Mouse (Mus musculus): ENCODE data around the gene Tor1aip2.

The Tor1aip2 gene

DNA sequence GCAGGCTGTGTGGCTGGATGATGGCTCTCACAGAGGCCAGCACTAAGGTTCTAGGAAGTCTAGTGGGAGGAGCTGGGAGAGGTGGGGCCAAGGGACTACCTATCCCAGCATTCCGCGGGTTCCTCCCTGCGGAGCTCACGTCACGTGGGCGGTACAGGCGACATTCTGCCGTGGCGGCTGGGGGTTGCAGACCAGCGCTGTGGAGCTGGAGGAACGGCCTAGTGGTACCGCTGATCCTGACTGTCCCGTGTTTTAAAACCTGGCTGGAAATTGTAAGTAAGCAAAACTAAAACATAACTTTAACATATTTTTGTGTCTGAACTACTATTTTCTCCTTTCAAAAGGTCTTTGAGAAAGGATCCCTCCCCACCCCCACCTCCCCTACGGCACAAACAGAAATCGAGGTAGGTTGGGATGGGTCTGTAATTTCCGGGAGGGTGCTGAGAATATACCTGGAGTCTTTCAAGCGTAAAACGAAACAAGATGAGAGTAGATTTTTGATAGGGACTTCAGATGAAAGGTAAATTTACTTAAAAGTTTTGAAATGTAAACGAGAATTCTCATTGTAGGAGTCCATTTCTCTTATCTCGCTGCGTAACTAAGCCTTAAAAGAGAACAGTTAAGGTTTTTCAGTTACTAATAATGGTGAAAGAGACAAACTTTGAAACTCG, 5.7 kb downstream of the Tor1aip2 start:
- DNase-seq (ENCODE audit: extremely low read depth, low read depth): peak; percentile 92

DNA sequence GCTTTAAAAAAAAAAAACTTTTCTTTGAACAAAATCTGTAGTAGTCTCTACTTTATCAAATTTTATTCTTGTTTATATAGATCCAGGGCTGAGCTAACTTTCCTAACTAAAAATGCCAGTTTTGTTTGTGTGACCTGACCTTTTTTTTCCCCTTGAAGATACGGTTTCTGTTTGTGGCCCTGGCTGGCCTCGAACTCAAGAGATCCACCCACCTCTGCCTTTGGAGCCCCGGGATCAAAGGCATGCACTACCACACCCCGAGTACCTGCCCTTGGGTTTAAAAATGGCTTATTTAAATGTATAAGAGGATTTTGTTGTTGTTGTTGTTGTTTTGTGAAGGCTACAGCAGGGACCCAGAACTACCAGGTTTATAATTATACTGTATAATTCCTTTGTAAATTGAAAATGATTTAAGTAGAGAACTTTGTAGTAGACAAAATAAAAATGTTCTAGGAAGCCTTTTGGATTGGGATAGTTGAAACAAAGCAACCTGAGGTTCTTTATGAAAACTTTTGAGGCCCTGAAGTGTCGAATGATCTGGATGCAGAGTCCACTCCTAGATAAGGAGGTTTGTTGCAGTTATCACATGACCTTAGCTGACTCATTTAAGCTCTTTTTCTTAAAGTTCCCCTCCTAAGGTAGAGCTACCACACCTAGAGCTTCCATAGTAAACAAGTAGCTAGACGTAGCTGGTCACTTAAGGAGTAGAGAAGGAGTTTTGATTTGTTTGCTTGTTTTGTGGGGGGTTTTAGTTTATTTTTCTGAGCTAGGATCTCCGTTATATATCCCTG, 6.4 kb downstream of the Tor1aip2 start:
- no peak for DNase-seq (ENCODE audit: extremely low read depth, low read depth)

DNA sequence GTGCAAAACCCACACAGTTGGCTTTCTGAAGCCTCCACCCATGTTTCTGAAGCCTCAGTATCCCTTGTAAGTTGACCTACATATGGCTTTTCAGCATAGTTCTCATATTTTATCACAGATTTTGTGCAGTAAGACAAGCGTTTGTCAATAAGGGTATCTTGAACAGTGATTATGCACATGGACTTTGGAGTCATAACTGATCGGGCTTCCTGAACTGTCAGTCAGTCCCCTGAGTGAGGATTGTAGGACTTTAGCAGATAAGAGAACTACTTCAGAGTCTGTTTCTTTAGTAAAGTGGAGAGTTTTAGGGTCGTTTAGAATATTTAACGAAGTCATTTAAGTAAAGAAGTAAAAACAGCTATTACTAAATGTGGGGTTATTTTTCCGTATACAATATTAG, 7.3 kb downstream of the Tor1aip2 start:
- DNase-seq (ENCODE audit: extremely low read depth, low read depth): no peak

- peak; percentile 44 for DNase-seq (ENCODE audit: extremely low read depth, low read depth)
Measured at GRCm38 (mm10) chr1:156043027-156043426, 7.8 kb downstream of the Tor1aip2 start.

DNA sequence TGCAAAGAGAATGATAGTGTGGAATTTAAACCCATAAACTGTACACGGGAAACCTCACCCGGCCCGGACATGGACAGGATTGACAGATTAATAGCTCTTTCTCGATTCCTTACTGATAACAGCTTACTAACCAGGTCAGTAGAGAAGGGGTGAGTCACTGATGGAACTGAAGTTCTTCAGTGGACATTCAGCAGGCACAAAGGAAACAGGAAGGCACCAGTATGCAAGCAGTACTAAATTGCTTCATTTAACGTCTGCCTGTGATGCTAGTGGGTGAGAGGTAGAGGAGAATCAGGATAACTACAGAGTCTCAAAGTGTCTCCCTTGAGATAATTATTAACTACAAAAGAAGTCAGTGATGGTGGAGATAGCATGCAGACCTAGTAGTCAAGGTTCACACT, 9.0 kb downstream of the Tor1aip2 start:
- DNase-seq (ENCODE audit: extremely low read depth, low read depth): no peak

- no peak for DNase-seq (ENCODE audit: extremely low read depth, low read depth)
Measured at GRCm38 (mm10) chr1:156046688-156047087, 11.5 kb downstream of the Tor1aip2 start.

- DNase-seq (ENCODE audit: extremely low read depth, low read depth): no peak
Measured at GRCm38 (mm10) chr1:156058207-156058606, 23.0 kb downstream of the Tor1aip2 start.

DNA sequence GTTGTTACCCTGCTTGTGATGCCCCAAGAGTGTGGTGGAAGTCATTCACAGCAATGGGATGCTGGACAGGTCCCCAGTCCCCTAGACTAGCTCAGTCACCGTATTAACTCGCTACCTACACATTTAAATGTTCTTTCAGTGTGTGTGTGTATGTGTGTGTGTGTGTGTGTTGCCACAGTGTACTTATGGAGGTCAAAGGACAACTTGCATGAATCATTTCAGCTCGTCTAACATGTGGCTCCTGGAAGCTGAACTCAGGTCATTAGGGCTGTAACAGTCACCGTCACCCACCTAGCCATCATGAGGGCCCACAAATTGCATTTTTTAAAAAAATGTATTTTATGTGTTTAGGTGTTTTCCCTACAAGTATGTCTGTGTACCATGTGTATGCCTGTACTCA, 27.0 kb downstream of the Tor1aip2 start:
- no peak for DNase-seq (ENCODE audit: extremely low read depth, low read depth)

DNA sequence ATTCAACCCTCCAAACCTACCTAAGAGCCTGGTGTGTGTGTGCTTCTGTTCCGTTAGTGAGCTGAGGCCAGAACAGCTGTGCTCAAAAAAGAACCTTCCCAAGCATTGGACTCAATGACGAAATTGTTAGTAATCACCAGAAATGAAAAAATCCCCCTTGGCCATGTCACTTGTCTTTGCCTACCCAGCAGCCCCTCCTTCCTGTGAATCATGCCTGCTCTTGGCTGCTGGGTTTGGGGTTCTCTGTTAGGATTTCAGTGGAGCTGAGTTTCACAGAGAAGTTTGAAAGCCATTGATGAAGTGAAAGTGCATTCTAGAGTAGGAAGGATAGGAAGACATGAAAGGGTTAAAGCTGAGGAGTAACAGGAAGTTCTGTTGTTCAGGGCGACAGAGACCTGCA, 30.9 kb downstream of the Tor1aip2 start:
- DNase-seq (ENCODE audit: extremely low read depth, low read depth): no peak

DNA sequence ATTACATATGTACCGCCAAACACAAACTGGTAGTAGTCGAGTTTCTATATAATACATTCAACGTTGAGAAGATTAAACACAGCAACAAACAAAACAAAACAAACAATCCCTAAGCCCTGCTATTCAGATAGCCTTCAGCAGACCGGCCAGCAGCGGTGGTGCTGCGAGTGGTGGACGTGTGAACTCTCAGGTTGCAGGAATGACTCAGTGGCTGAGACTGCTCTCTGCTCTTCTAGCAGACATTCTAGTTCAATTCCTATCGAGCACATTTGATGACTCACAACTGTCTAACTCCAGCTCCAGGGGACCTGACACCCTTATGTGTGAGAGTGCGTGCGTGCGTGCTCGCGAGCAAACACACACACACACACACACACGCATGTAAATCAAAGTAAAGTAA, 34.9 kb downstream of the Tor1aip2 start:
- no peak for DNase-seq (ENCODE audit: extremely low read depth, low read depth)

GRCm38 (mm10) chr1:156073169-156073821, 38.1 kb downstream of the Tor1aip2 start:
- DNase-seq (ENCODE audit: extremely low read depth, low read depth): no peak

DNA sequence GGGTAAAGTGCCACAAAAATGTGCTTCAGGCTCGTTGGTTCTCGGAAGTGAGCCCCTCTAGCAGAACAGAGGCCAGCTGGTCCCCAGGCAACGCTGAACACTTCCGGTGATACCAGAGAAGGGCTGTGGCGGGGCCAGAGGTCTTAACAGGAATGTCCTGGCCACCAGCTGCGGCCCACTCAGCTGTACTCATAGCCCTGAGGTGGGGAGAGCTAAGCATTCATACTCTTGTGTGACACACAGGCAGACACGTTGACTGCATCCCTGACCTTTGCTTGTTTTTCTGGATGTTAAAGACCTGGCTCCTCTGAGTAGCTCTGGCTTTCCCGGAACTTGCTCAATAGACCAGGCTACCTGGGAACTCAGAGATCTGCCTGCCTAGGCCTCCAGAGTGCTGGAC, 39.4 kb downstream of the Tor1aip2 start:
- DNase-seq (ENCODE audit: extremely low read depth, low read depth): no peak

DNA sequence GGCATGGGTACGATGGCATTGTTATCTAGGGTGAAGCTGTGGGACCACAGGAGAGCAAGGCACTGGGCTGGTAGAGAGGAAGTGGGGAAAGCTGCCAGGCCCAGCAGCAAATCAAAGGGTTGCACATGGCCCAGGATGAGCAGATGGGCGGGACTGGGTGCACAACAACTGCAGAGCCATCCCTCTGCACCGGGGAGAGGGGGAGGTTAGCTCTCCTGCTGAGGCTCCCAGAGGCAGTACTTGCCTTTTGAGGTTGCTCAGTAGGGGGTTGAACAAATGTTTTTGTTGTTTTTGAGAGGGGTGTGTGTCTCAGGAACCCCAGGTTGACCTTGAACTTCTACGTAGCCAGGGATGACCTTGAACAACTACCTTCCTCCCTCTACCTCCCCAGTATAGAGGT, 41.3 kb downstream of the Tor1aip2 start:
- peak; percentile 35 for DNase-seq (ENCODE audit: extremely low read depth, low read depth)

DNA sequence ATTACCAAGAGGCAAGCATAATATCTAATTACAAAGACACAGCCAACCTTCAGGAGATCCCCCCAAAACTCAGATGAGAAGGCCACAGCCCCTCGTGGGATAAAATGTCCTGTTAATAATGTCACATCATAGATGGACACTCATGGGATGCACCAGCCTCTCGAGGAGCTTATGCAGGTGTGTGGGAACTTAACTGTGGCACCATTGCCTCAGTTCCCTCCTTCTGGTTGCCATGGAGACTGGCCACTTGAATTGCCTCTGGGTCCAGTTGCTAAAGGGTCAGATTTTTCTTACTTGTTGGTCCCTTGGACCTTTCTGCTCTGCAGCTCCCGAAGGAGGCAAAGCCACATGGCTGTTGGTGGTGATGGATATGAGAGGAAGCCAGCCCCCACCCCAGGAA, 42.5 kb downstream of the Tor1aip2 start:
- DNase-seq (ENCODE audit: extremely low read depth, low read depth): no peak

DNA sequence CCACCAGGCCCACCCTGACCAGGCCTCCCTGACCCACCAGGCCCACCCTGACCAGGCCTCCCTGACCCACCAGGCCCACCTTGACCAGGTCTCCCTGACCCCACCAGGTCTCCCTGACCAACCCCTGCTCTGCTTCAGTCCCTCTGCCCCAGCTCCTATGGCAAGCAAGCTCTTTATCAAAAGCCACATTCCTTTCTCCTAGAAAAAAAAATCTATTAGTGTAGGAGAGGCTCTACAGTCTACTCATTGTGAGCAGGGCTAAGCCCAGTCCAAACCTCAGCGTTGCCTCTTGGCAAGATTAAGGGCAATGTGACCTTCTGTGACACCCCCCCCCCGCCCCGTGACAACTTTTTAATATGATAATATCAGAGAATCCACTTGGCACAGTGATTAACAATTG, 49.4 kb downstream of the Tor1aip2 start:
- no peak for DNase-seq (ENCODE audit: extremely low read depth, low read depth)

DNA sequence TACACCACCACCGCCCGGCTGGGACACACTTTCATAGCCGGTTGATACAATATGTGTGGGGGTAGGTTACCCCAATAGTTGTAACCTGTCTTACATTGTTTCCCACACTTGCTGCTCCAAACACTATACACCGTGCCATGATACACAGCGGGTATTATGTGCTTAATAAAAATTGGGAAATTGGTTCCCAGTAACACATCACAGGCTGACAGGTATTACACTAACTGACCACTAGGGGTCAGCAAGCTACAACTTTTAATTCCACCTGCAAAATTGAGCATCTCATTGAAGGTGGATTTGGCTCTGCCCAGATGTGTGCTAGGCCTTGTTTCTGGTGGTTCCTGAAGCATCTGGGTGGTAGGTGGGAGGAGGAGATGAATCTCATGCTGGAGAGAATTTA, 50.6 kb downstream of the Tor1aip2 start:
- DNase-seq (ENCODE audit: extremely low read depth, low read depth): peak; percentile 54

DNA sequence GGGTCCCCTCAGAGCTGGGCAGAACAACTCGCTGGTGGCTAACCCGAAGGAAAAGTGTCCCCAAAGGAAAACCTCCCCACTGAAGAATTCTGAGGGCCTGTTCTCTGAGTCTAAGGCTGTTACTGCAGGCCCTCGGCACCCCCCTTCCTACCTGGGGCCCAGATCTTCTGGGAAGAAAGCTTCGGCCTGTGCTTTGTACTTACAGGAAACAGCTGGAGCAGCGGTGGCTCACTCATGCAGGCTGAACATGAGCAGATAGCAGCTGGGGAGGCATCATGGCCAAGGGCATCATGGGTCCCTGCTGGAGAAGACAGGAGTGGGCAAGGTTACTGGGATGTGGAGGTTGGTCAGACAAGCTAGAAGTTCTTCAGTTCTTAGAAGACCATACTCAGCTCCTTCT, 52.4 kb downstream of the Tor1aip2 start:
- DNase-seq (ENCODE audit: extremely low read depth, low read depth): no peak

DNA sequence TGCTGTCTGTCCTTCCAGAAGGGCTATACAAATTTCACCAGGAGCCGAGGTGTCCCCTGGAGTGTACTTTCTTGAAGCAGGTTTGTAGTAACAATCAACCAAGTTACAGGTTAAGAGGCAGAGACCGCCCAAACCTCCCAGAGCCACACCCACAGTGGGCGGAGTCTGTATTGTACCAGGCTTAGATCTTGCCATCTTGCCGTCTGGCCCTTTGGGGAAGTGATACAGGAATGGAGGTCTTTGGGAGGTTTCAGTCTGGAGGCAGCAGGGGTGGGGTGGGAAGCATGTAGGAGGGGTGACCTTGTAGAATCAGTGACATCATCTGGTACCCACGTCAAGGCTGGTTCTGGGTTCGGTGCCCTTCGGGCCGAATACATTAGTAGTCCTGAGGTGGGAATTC, 54.4 kb downstream of the Tor1aip2 start:
- DNase-seq (ENCODE audit: extremely low read depth, low read depth): no peak

- no peak for DNase-seq (ENCODE audit: extremely low read depth, low read depth)
Measured at GRCm38 (mm10) chr1:156090042-156090441, 54.8 kb downstream of the Tor1aip2 start.

DNA sequence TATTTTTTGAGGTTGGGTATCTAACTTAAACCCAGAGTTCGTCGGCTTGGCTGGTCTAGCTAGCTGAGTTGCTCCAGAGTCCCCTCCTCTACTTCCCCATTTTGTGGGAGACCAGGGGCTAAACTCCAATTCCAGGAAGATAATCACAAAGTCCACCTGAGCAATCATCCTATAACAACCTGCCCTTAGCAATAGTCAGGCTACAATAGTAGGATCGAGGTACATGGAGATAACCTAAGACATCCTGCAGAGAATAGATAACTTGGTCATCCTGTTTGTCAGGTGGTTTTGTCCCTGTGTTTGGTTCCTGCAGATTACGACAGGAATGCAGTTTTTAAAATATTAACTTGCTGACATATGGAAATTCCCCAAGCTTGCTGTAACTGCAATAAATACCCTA, 56.6 kb downstream of the Tor1aip2 start:
- DNase-seq (ENCODE audit: extremely low read depth, low read depth): peak; percentile 89

- DNase-seq (ENCODE audit: extremely low read depth, low read depth): no peak
Measured at GRCm38 (mm10) chr1:156103763-156104162, 68.6 kb downstream of the Tor1aip2 start.

DNA sequence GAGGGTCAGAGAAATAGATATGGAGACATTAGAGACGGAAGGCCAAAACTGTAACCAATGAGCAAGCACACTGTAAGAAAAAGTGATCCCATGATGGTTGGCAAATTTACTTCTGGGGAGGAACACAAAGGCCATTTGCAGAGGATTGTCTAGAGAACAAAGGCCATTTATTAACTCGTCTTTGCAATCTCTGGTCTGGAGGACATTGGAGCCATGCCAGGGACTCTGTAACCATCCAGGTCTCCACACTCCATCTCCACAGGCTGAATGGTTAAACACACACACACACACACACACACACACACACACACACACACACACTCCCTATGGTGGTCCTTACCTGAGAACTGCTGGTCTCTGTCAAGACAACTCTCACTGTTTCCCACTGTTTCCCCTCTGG, 70.2 kb downstream of the Tor1aip2 start:
- DNase-seq (ENCODE audit: extremely low read depth, low read depth): no peak

DNA sequence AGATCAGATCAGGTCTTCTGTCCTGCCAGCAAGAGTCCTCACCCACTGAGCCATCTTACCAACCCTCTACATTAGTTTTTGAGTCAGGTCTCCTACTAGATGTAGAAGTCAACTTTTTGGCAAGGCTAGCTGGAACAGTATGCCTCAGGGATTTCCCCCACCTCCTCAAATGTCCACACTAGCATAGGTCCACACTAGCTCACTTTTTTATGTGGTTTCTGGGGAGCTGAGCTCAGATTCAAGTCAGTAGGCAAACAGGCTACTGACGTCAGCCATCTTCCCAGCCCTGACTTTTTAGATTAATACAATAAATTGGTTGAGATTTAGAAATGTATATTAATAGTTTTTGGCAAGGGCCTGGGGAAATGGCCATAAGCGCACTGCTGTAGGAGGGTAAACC, 72.2 kb downstream of the Tor1aip2 start:
- DNase-seq (ENCODE audit: extremely low read depth, low read depth): no peak

All from MEL-GATA-1-ER (cell line).